In genomic region chr11:108925202-108925601, GRCm38 (mm10) we compare ENCODE assay signal across 9 mouse cellular contexts. TPM values are rescaled to one million over a fixed set of nuclear protein-coding genes. Genes with fewer than 3 reads are reported as not detected.
DNase-seq lines count a peak whose midpoint lies in the region; ATAC-seq lines count a peak whose summit lies in the region.
"Had no signal": no experiment of that assay in that cellular context is flagged by ENCODE, and none has a peak within 500 bp of the region (broad histone marks: within the 10 kb centered on the region; RNA-seq: fewer than 3 reads in every experiment).

No protein-coding gene starts in this region.

- no peaks in the 10 kb centered on the region for H3K9me3 ChIP-seq in liver, embryonic 12.5 days (replicated peaks)
- no peaks in the 10 kb centered on the region for H3K9me3 ChIP-seq in embryonic facial prominence, embryonic 14.5 days (ENCODE audit: control insufficient read depth, low read length)
- no peaks in the 10 kb centered on the region for H3K9me3 ChIP-seq in heart, embryonic 10.5 days
- H3K9me3 ChIP-seq in limb, embryonic 12.5 days, result no peaks in the 10 kb centered on the region
- no peaks in the 10 kb centered on the region for H3K9me3 ChIP-seq in stomach, embryonic 15.5 days

- H3K27me3 ChIP-seq in liver, embryonic 12.5 days (replicated peaks), result peaks cover 55% of the 10 kb centered on the region
- 0 out of 2 replicates have a peak, but pooled peaks cover 3% of the 10 kb centered on the region for H3K27me3 ChIP-seq in embryonic facial prominence, embryonic 14.5 days (replicated peaks; ENCODE audit: control insufficient read depth, insufficient read depth, low read length)
- peaks cover 21% of the 10 kb centered on the region; the same call in 1 of the 2 replicates for H3K27me3 ChIP-seq in heart, embryonic 10.5 days (ENCODE audit: insufficient read depth, poor library complexity, severe bottlenecking)
- H3K27me3 ChIP-seq in limb, embryonic 12.5 days, result no peaks in the 10 kb centered on the region
- no peaks in the 10 kb centered on the region for H3K27me3 ChIP-seq in stomach, embryonic 15.5 days (replicated peaks)

- ATAC-seq in liver, embryonic 12.5 days, result no peak
- no peak for ATAC-seq in embryonic facial prominence, embryonic 14.5 days (ENCODE audit: low read depth)
- ATAC-seq in limb, embryonic 12.5 days (ENCODE audit: insufficient number of reproducible peaks, insufficient read depth, low FRiP score, low TSS enrichment, low read depth), result 0 out of 2 replicates have a peak, but pooled peaks have one; percentile 6
- no peak for ATAC-seq in stomach, embryonic 15.5 days (ENCODE audit: insufficient read depth, low FRiP score, low read depth)

- H3K9ac ChIP-seq in liver, embryonic 12.5 days, result no peak overlapping the region
- peak overlapping the region; percentile 93 for H3K9ac ChIP-seq in embryonic facial prominence, embryonic 14.5 days (ENCODE audit: low read depth, low read length)
- peak overlapping the region; percentile 95 for H3K9ac ChIP-seq in limb, embryonic 12.5 days (replicated peaks)
- no peak overlapping the region for H3K9ac ChIP-seq in stomach, embryonic 15.5 days

- no peaks in the 10 kb centered on the region for H3K36me3 ChIP-seq in liver, embryonic 12.5 days
- 0 out of 2 replicates have a peak, but pooled peaks cover 10% of the 10 kb centered on the region for H3K36me3 ChIP-seq in embryonic facial prominence, embryonic 14.5 days (ENCODE audit: control insufficient read depth, insufficient read depth, low read length)
- no peaks in the 10 kb centered on the region for H3K36me3 ChIP-seq in heart, embryonic 10.5 days
- H3K36me3 ChIP-seq in limb, embryonic 12.5 days, result peaks cover 34% of the 10 kb centered on the region; the same call in 1 of the 2 replicates
- H3K36me3 ChIP-seq in stomach, embryonic 15.5 days, result no peaks in the 10 kb centered on the region
- H3K36me3 ChIP-seq: G1E had no signal

- no peak overlapping the region for H3K4me2 ChIP-seq in liver, embryonic 12.5 days
- peak overlapping the region; percentile 60 for H3K4me2 ChIP-seq in embryonic facial prominence, embryonic 14.5 days (ENCODE audit: low read depth, low read length)
- peak overlapping the region; percentile 88 for H3K4me2 ChIP-seq in limb, embryonic 12.5 days
- H3K4me2 ChIP-seq in stomach, embryonic 15.5 days, result peak overlapping the region; percentile 91

- peaks cover 33% of the 10 kb centered on the region; the same call in 1 of the 2 replicates for H3K4me1 ChIP-seq in liver, embryonic 12.5 days
- peaks cover 58% of the 10 kb centered on the region for H3K4me1 ChIP-seq in embryonic facial prominence, embryonic 14.5 days (ENCODE audit: control insufficient read depth, insufficient read depth, low read length)
- H3K4me1 ChIP-seq in heart, embryonic 10.5 days, result peaks cover 87% of the 10 kb centered on the region
- H3K4me1 ChIP-seq in limb, embryonic 12.5 days (replicated peaks), result peaks cover 72% of the 10 kb centered on the region
- H3K4me1 ChIP-seq in stomach, embryonic 15.5 days, result peaks cover 46% of the 10 kb centered on the region

- no peak overlapping the region for H3K27ac ChIP-seq in liver, embryonic 12.5 days
- no peak overlapping the region for H3K27ac ChIP-seq in embryonic facial prominence, embryonic 14.5 days (replicated peaks; ENCODE audit: low read depth, low read length)
- H3K27ac ChIP-seq in heart, embryonic 10.5 days, result peak overlapping the region; percentile 22; the same call in 1 of the 2 replicates
- H3K27ac ChIP-seq in limb, embryonic 12.5 days, result peak overlapping the region; percentile 99; the same call in 1 of the 2 replicates
- no peak overlapping the region for H3K27ac ChIP-seq in stomach, embryonic 15.5 days

- no peak overlapping the region for H3K4me3 ChIP-seq in liver, embryonic 12.5 days
- peak overlapping the region; percentile 86 for H3K4me3 ChIP-seq in embryonic facial prominence, embryonic 14.5 days (ENCODE audit: low read depth, low read length)
- H3K4me3 ChIP-seq in heart, embryonic 10.5 days, result peak overlapping the region; percentile 92
- peak overlapping the region; percentile 92 for H3K4me3 ChIP-seq in limb, embryonic 12.5 days (replicated peaks)
- peak overlapping the region; percentile 6; the same call in 1 of the 2 replicates for H3K4me3 ChIP-seq in stomach, embryonic 15.5 days (replicated peaks)

- DNase-seq in liver, result peak; percentile 81
- DNase-seq in embryonic facial prominence, embryonic 14.5 days (ENCODE audit: low spot score), result peak; percentile 96
- DNase-seq in heart, embryonic 10.5 days (ENCODE audit: low spot score), result peak; percentile 87
- peak; percentile 77 for DNase-seq in kidney, adult 9 months
- DNase-seq in natural killer cell, adult 2 months (ENCODE audit: low spot score in 2 of 2), result peak; percentile 57 to 69

- WGBS in liver, embryonic 12.5 days (ENCODE audit: insufficient replicate concordance), result 13% methylated on average over 6 of the region's 6 CpGs
- 8% methylated on average over 6 of the region's 6 CpGs for WGBS in embryonic facial prominence, embryonic 14.5 days
- WGBS in heart, embryonic 10.5 days, result 19% methylated on average over 6 of the region's 6 CpGs
- 3% methylated on average over 6 of the region's 6 CpGs for WGBS in limb, embryonic 12.5 days
- WGBS in stomach, embryonic 15.5 days, result 20% methylated on average over 6 of the region's 6 CpGs

RNA-seq across cellular contexts. Expression of gene Axin2, which starts 5.1 kb away (rescaled TPM):
- 0.41 and 0.85 TPM in 2 replicates for polyA plus RNA-seq in liver, embryonic 12.5 days (2016; fragmentation: Nextera tagmentation; extraction: Ambion mirVana)
- 11.4 and 11.8 TPM in 2 replicates for polyA plus RNA-seq in embryonic facial prominence, embryonic 14.5 days (2014; fragmentation: Nextera tagmentation; extraction: Ambion mirVana)
- polyA plus RNA-seq in heart, embryonic 10.5 days (2016; fragmentation: Nextera tagmentation; extraction: Ambion mirVana), result 2.2 and 5.1 TPM in 2 replicates
- 19.6 and 20.2 TPM in 2 replicates for polyA plus RNA-seq in limb, embryonic 12.5 days (2016; fragmentation: Nextera tagmentation; extraction: Ambion mirVana)
- polyA plus RNA-seq in stomach, embryonic 15.5 days (2015; fragmentation: Nextera tagmentation; extraction: Ambion mirVana), result 3.4 and 3.8 TPM in 2 replicates
- polyA plus RNA-seq: G1E had no signal

Comparison
In these comparisons a context has a peak if more than half of its experiments do, and no peak if none do; other contexts are left out.
1. H3K27ac ChIP-seq: peak in heart, embryonic 10.5 days (single experiment) and limb, embryonic 12.5 days (single experiment); none in liver, embryonic 12.5 days (single experiment), embryonic facial prominence, embryonic 14.5 days (single experiment) and stomach, embryonic 15.5 days (single experiment).
2. H3K9ac ChIP-seq: peak in embryonic facial prominence, embryonic 14.5 days (single experiment) and limb, embryonic 12.5 days (single experiment); none in liver, embryonic 12.5 days (single experiment) and stomach, embryonic 15.5 days (single experiment).
3. Peak in every context shown above with its lines, with median percentiles within 50 percentile points of each other: DNase-seq.